Mouse (Mus musculus) lung, postnatal 10 days (tissue): ENCODE measurements at regions not wholly inside any gene's neighbourhood (a gene's known extent, or its start where the extent isn't known, plus 50 kb on each side); places are given as distances from the start of the nearest gene placed in this dataset.

Experiments used
- DNase-seq: peaks from one replicate; pipeline ENCODE4 v3.0.0; 2021

- DNase-seq, result no peak
These were observed 103.2 kb upstream of the Jun start for GRCm38 (mm10) chr4:95155178-95155577.

GRCm38 (mm10) chr4:95155796-95156195 is 103.8 kb upstream of the Jun start:
- DNase-seq, result no peak

DNA sequence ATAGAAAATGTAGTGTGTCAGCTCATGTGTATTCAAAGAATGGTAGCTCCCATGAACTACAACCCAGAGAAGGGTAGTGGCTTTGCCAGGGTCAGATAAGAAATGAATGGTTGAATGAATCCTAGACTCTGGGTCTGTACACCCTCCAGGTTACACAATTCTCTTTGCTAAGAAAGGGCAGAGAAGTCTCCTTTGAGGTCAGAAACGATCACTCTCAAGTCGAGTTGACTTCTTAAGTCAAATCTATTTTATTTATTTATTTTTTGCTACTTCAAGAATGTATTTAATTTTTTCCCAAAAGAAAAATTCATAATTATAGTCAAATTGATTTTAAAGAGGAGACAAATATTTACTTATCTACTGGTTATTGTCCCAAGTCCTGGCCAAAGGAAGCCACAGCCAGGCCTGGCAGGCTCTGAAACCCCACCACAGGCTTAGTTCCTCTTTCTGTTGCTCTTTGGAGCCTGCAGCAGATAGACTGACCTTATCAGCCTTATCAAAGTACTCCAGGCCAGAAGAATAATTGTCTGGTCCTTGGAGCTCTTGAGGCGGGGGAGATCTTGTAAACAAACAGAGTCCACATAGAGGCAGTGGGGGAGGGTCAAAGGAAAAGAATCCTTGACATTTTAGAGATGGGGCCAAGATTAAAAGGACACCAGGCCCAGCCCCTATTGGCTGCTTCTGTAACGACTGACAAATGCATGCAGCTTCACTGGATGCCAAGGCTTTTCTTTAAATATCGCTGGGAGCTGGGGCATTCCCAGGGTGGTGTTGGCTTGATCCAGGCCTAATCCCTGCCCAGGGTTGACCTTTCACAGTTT is 104.6 kb upstream of the Jun start:
- peak; percentile 76 for DNase-seq

GRCm38 (mm10) chr4:95157653-95158430 is 105.8 kb upstream of the Jun start:
- DNase-seq, result no peak

GRCm38 (mm10) chr4:95158632-95159424 is 106.8 kb upstream of the Jun start:
- DNase-seq, result no peak

- DNase-seq, result no peak
These were observed 107.8 kb upstream of the Jun start for GRCm38 (mm10) chr4:95159821-95160220.

GRCm38 (mm10) chr4:95160465-95160864 is 108.4 kb upstream of the Jun start:
- no peak for DNase-seq

- DNase-seq, result peak; percentile 96
These were observed 109.1 kb upstream of the Jun start for GRCm38 (mm10) chr4:95160912-95161669.

- no peak for DNase-seq
These were observed 109.6 kb upstream of the Jun start for GRCm38 (mm10) chr4:95161670-95162020.

DNA sequence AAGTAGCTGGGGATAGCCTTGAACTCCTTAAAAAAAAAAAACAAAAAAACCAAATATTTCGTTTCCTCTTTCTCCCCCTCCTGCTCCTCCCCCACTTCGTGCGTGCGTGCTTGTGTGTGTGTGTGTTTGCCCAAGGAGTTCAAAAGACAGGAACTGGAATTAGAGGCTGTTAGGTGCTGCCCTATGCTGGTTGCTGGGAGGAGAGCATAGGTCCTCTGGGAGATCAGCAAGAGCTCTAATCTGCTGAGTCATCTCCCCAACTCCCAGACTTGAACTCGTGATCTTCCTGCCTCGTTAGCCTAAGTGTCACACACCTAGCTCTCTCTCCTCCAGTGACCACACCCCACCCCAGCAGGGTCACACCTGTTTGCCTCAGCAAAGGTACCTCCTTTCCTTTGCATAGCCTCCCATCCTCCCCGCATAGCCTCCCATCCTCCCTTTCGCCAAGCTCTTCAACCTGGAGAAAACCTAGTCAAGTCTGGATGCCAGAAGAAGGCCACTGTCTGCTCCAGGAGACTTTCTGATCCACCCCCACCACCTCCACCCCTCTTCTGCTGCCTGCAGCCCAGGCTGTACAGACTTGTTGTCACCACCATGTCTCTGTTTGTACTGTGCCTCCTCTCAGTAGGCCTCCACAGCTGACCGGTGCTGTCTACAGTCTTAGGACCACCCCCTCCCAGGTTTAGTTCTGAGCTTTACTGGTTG is 110.5 kb upstream of the Jun start:
- DNase-seq, result no peak

- no peak for DNase-seq
These were observed 111.4 kb upstream of the Jun start for GRCm38 (mm10) chr4:95163403-95163802.

- no peak for DNase-seq
These were observed 114.5 kb upstream of the Jun start for GRCm38 (mm10) chr4:95166503-95166902.

GRCm38 (mm10) chr4:95167216-95167615 is 115.2 kb upstream of the Jun start:
- DNase-seq, result no peak

DNA sequence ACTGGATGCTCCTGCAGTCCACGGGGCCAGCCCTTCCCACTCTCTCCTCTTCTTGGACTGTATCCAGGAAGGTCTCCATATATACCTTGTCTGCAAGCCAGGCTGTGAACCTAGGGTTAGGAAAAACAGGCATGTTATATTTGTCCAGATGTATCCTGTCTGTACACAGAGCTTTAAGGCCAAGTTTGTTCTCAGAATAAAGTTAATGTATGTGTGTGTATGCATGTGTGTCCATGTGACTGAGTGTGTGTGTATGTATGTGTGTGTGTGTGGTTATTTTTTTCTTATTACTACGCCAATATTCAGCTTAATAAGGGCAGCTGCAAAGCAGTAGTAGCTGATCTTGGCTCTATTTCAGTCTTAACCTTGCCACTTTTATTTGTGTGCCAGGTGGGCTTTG is 117.7 kb upstream of the Jun start:
- DNase-seq, result no peak

DNA sequence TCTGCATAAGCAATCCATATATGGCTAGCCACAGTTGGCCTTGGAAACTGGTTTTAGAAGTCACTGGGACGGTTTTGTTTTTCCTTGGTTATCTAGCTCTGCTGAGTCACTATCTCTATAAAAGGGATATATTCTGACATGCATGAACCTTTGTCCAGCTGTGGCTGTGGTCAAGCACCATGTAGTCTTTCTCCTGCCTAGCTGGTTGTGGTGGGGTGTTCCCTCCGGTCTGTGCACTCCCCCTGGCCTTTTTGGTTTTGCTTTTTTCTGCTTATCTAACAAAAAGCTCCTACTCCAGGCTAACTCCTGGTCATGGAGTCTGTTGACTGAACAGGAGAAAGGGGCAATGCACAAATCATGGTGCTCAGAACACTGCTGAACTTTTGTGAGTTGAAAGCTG is 125.7 kb upstream of the Jun start:
- no peak for DNase-seq

DNA sequence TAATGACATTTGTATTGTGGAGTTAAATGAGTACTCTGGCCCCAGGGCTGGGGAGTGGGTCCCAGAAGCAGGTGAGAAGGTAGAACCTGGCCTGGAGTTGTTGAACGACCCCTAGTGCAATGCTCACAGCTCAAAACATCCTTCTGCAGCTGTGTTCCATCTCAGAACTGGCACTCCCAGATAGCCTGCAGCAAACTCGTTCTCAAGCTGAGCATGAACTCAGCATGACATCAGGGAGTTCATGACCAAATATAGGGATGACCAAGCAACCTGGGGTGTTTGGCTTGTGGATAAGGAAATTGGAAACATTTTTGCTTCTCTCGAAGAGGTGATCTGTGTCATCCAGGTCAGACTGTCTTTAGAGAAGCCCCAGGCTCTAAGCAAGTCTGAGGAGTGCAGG is 126.4 kb upstream of the Jun start:
- no peak for DNase-seq

GRCm38 (mm10) chr4:95178900-95179299 is 126.9 kb upstream of the Jun start:
- no peak for DNase-seq

GRCm38 (mm10) chr4:95180446-95180845 is 128.4 kb upstream of the Jun start:
- no peak for DNase-seq

DNA sequence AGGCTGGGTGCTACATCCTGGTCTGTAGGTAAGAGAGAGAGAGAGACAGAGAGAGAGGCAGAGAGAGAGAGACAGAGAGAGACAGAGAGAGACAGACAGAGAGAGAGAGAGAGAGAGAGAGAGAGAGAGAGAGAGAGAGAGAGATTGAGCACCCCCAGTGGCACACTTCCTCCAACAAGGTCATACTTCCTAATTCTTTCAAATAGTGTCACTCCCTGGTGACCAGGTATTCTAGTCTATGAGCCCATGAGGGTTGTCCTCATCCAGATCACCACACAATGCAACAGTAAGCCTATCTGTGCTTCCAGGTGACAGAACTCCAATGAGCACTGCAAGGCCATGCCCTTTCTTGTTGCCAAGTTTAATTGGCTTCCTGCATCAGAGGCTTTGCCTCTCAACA is 129.0 kb upstream of the Jun start:
- no peak for DNase-seq

DNA sequence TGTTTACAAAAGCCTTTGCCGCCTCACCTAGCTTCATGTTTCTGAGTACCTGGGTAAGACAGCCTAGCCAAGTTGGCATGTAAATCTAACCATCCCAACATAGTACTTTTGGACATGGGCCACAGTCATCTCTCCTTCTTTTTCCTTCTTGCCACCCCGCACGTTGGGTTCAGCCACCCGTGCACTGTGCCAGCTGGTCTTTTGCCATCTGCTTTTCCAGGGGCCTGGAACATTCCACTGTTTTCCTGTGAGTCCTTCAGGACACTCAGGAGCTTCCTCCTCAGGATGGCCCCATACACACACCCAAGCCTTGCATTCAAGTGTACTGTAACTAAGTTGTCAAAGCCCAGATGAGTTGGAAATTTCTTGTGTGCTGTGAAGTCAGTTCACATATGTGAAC is 132.2 kb upstream of the Jun start:
- peak; percentile 48 for DNase-seq

GRCm38 (mm10) chr4:95185113-95185915 is 133.3 kb upstream of the Jun start:
- DNase-seq, result no peak

DNA sequence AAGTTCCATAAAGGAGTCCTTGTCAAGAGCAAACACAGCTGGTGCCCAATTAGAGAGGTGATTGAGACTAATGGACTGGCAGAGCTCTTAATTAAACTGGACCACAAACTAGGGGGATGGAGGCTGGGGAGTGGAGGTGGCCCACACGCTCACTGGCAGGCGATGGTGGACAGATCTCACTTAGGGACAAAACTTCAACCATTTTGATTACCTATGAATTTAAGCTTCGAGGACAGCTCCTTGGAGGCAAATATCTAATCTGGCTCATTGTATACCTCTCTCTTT is 133.8 kb upstream of the Jun start:
- no peak for DNase-seq
